Mouse (Mus musculus) mesoderm, embryonic 11.5 days (tissue): ENCODE data around the gene Gm6993.
A peak's percentile ranks its signal among the peaks of the same experiment; 100 is the strongest.

Experiments used
- DNase-seq: peaks from one replicate; pipeline ENCODE4 v3.0.0-alpha.2; 2012; ENCODE audit warnings: low read depth, low spot score

The Gm6993 gene

DNA sequence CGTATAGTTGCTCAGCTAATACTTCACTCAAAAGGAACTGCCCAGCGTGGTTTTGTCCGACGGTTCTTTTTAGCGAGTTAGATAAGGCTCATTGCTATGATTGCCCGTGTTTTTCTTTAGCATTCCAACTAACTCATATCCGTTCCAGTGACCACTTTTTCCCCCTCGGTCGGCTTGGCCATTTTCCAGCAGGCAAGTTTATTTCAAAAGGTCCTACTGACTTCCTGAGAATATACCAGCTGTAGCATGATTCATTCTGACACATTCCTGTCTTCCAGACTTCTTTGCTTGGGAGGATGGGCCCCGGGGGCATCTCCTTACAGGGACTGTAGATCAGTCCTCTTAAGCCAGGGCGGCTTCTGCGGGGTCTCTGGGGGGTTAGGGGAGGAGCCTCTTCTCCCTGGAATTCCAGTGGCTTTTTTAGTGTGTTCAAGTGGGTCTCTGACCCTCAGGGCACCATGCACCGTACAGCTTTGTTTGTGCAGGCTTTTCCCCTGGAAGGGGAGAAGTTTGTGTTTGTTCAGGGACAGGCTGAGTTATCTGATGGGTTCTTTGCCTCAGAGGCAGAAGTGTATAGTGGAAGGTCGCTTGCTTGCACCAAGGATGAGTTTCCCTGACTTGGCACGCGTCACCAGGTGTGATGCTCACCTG, 30.9 kb downstream of the Gm6993 start:
- peak; percentile 85 for DNase-seq

DNA sequence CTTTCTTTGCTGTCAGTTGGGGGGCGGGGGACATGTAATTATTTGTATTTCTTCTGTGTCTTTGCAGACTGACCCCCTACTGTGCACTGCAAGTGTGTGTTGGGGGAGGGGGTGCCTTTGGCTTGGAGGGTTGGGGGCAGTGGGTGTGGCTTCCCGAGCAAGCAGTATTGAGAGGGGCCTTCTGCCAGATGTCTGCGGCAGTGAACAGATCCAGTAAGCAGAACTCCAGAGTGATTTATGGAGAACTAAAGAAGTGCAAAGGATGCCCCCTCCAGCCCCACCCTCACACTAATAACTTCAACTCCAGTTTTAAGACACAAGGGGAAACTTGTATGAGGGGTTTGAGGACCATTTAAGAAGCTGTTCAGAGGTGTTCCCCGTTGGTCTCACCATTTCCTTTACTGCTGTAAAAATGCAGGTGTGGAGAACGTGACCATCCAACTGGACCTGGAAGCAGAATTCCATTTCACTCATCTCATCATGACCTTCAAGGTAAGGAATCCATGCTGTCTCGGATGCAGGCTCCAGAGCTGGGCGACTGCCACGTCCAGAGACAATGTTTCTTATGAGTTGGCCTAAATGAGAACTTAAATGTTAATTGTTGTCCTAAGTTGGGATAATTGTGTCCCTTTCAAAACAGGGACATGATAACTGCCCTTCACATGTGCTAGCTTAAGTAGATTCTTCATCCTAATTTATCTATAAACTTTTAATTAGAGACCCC, 31.6 kb downstream of the Gm6993 start:
- no peak for DNase-seq

DNA sequence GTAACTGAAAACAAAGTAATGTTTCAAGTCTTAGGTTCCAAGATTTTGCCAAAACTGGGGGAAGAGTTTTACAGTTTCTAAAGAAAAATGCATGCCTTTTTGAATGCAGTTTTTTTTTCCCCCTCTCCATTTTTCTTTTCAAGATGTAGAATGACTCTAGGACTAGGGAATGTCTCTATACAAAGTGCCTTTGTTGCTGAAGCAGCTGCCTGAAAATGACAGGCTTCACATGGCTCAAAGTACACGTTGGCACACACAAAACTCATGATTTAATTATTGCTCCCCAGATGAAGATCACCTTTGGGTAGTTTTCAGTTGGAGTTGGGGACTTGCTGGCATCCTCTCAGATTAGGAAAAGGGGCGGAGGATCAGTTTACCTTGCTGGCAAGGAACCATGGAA, 32.3 kb downstream of the Gm6993 start:
- DNase-seq = no peak

DNA sequence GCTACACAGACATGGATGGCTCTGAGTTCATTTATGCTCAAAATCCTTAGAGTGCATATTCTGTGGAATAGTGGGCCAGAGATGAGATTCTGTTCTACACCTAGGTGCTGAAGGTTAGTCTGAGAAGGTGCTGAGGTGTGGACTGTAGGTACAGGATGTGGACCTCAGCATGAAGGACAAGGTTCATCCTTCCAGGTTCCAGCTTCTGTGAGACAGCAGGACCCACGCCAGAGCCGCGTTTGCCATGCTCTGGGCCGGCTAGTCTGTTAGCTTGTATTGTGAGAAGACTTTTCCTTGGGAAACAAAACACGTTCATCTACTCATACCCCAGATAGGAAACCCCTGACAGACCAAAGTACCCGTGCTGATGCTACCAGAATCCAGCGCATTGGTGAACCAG, 33.1 kb downstream of the Gm6993 start:
- no peak for DNase-seq

DNA sequence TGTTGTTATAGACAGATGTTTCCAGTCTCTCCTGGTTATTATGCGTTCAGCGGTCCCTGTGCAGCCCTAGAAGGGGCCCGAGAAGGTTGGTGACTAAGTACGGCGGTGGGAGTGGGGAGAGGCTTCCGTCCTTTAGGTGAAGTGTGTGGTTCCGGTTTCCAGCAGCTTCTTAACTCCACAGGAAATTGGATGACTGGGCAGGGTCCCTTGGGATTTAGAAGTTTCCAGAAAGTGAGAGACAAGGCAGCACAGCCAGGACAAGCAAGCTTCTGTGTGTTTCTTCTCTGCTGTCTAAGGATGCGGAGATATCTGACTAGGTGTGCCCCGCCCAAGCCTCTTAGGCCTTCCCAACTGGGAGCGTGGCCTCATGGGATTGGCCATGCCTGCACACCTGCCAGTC, 34.8 kb downstream of the Gm6993 start:
- DNase-seq = no peak

DNA sequence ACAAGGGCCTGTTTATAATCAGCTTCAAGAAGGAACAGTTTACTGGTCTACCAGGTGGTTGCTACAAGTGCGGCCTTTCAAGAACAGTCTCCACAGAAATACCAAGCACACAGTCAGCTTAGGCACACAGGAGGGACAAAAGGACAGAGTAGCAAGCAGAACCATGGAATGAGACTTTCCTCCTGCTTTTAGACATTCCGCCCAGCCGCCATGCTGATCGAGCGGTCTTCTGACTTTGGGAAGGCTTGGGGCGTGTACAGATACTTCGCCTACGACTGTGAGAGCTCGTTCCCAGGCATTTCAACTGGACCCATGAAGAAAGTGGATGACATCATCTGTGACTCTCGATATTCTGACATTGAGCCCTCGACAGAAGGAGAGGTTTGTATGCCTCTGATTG, 37.7 kb downstream of the Gm6993 start:
- DNase-seq = no peak

DNA sequence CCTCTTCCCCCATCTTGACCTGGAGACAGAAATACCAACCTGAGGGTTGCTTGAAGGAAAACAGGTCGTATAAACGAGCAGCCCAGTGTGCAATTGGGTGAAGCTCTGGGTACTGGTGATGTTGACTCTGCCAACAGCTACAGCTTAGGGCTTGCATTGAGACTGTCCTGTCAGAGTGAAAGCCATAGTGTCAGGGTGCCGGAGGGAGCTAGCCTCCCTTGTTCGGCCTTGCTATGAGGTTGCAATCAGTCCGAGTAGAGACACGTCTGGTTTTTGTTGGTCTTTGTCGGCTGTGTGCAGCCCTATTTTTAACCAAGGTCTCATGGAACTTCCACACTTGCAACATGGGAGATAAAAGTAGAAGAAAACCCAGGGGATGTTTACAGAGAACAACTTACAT, 39.7 kb downstream of the Gm6993 start:
- DNase-seq = no peak

DNA sequence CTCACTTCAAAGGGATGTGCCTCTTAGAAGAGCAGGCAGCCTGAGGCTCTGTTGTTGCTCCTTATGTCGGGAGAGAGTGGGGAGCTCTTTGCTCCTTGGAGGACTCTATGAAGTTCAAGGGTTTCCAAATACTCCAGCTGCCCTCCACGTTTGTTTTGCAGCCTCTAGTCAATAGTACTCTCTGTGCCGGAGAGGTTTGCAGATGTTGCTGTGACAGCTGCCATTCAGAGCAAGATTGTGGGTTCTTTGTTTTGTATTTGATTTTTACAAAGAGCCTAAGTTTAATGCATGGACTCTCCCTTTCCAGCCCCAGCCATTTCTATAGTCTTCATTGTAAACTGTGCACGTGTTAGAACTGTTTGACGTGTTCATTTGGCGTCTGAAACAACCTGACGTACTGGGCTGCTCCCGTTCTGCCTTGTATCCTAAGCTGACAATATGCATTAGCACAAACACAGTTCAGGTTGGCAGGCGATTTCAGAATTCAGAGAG, 40.6 kb downstream of the Gm6993 start:
- no peak for DNase-seq

DNA sequence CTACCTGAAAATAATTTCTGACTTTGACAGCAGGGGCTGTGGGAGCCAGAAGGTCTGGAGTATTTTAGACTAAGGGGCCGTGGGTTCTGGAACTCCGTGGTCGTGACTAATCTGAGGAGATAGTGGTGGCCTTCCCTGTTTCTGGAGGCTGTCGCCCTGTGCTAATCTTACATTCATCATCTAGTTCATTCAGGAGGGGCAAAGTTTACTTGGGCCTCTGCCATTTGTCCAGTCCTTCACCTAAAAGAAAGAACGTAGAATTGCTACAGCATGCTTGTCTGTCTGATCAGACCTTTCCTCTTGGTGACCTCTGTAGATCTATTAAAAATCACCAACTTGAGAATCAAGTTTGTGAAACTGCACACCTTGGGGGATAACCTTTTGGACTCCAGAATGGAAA, 41.7 kb downstream of the Gm6993 start:
- DNase-seq = no peak

DNA sequence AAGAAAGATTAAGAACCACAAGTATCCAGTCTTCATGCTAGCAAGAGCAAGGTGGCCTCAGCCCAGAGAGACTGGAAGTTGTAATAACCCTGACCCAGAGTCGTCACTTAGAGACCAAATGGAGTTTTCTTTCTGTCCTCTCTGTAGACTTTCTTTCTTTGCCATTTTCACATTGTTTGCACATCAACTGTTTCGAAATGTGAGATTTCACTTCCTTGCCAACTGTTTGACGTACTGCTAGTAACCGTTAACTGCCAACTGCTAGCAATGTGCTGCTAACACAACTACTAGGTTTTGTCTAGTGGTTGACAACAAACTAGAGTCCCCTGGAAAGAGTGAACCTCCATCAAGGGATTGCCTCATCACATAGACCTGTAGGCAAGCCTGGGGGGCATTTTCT, 42.6 kb downstream of the Gm6993 start:
- DNase-seq = no peak

DNA sequence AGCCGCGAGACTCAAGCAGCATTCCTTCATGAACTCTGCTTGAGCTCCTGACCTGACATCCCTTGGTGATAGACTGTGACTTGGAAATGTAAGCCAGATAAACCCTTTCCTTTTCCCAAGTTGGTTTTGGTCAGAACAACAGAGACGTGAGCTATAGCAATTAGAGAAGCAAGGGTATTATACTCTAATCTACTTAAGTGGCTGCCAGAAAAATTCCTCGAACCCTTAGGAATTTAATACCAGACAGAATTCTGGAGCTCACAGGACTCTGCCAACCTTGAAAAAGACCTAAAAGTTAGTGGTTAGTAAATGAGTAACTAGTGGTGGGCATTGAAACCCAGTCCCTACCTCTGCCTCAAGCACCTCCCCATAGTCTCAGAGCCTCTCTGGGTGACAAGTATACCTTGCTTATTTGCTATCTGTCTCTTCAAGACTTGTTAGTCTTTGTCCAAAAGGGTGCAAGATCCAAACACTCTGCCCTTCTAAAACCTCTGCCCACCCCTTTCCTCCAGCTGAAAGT, 43.1 kb downstream of the Gm6993 start:
- DNase-seq = no peak

DNA sequence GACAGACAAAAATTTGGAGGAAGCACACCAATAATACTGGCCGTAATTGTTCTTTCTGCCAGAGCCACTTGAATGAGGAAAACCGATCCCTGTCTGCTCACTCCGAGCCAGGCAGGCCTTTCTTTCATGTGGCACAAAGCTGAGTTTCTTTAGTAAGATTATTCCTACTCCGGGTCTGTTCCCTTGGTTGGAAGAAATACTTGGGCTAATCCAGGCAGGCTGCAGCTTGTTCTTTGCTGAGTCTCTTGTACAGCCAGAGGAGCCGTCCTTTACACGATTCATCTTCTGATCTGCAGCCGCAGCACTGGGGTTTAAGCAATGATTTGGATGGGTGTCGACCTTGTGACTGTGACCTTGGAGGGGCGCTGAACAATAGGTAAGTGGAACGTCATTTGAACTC, 48.5 kb downstream of the Gm6993 start:
- no peak for DNase-seq
